Mouse (Mus musculus): ENCODE data around the gene Zfp277.

GRCm38 (mm10) chr12:40272710-40273109, 173.0 kb downstream of the Zfp277 start:
- TF ChIP-seq CTCF (IDR thresholded peaks at IDR 0.05; ENCODE audit: extremely low read depth, insufficient read depth, insufficient read length, insufficient replicate concordance) (no peak), POLR2A (IDR thresholded peaks at IDR 0.05; ENCODE audit: low read depth, low read length) (no peak)
